Mouse (Mus musculus): ENCODE data around the gene Sgms1. TPM values are rescaled to one million over a fixed set of nuclear protein-coding genes. Genes with fewer than 3 reads are reported as not detected.

Gene Sgms1
- polyA plus RNA-seq, 1 experiment: 15.8 TPM

DNA sequence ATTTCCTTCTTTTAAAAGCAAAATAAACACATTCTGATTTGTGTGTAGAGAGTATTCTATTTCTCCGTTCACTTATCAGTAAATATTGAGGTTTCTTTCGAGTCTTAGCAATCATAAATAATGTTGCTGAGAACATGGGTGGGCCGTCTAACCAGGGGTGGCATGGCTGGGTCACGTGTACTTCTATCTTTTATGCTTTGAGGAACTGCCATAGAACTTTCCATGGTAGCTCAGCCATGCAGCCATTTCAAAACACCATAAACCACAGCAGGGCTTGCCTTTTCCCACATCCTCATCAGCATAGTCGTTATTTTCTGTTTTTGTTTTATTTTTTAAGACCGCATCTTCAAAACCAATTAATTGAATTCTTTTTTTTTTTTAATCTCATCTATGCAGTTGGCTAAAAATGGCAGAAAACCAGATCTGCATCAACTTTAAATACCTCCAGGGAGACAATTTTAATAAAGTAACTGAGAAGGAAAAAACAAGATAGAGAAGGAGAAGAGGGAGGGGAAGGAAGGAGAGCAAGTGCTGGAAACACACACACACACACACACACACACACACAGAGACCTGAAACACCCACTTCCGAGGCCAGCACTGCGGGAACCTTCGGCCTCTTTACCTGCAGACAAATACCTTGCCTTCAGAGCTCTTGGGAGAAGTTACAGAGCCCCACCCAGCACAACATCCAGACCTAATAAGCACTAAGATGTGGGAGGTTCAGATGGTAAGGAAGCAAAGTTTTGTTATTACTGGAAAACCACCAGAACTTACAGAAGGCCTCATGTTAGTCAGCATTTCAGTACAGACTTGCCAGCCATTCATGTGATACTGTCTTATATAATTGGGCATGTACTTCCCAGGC, 122.9 kb downstream of the Sgms1 start:
- Histone ChIP-seq H3K4me3 (ENCODE audit: extremely low read depth, insufficient read depth, insufficient read length) (no peak overlapping the region), H3K27me3 (ENCODE audit: control insufficient read depth, insufficient read depth, low read length) (no peaks in the 10 kb centered on the region), H3K36me3 (ENCODE audit: control insufficient read depth, insufficient read depth, low read length) (no peaks in the 10 kb centered on the region), H3K4me1 (ENCODE audit: control insufficient read depth, insufficient read depth, insufficient read length) (peaks cover 27% of the 10 kb centered on the region; the same call in 1 of the 2 replicates), H3K27ac (ENCODE audit: insufficient read depth, low read length) (peak overlapping the region; percentile 99)
- DNase-seq (ENCODE audit: low read depth in 1 of 2, low spot score in 2 of 2): peak; percentile 77 to 82
- peak; percentile 4; the same call in 1 of the 2 replicates for TF ChIP-seq POLR2A (IDR thresholded peaks at IDR 0.05; ENCODE audit: low read depth, low read length)
- TF ChIP-seq CTCF (IDR thresholded peaks at IDR 0.05; ENCODE audit: extremely low read depth, insufficient read depth, insufficient read length, insufficient replicate concordance): no peak
- 8% methylated on average over 9 of the region's 9 CpGs for WGBS

- H3K4me1 ChIP-seq (ENCODE audit: control insufficient read depth, insufficient read depth, insufficient read length): peaks cover 31% of the 10 kb centered on the region; the same call in 1 of the 2 replicates
- DNase-seq (ENCODE audit: low read depth in 1 of 2, low spot score in 2 of 2): no peak
- TF ChIP-seq POLR2A (IDR thresholded peaks at IDR 0.05; ENCODE audit: low read depth, low read length) (no peak), CTCF (IDR thresholded peaks at IDR 0.05; ENCODE audit: extremely low read depth, insufficient read depth, insufficient read length, insufficient replicate concordance) (no peak)
- 39% methylated on average over 1 of the region's 1 CpGs for WGBS
- H3K27me3 ChIP-seq (ENCODE audit: control insufficient read depth, insufficient read depth, low read length): no peaks in the 10 kb centered on the region
- no peaks in the 10 kb centered on the region for H3K36me3 ChIP-seq (ENCODE audit: control insufficient read depth, insufficient read depth, low read length)
- no peak overlapping the region for H3K27ac ChIP-seq (ENCODE audit: insufficient read depth, low read length)
- H3K4me3 ChIP-seq (ENCODE audit: extremely low read depth, insufficient read depth, insufficient read length): no peak overlapping the region
Observed at GRCm38 (mm10) chr19:32263753-32264152, 125.8 kb downstream of the Sgms1 start.

GRCm38 (mm10) chr19:32262805-32263572, 126.5 kb downstream of the Sgms1 start:
- no peak for DNase-seq (ENCODE audit: low read depth in 1 of 2, low spot score in 2 of 2)
- WGBS: 71% methylated on average over 10 of the region's 10 CpGs
- Histone ChIP-seq H3K27me3 (ENCODE audit: control insufficient read depth, insufficient read depth, low read length) (no peaks in the 10 kb centered on the region), H3K4me1 (ENCODE audit: control insufficient read depth, insufficient read depth, insufficient read length) (peaks cover 34% of the 10 kb centered on the region; the same call in 1 of the 2 replicates), H3K27ac (ENCODE audit: insufficient read depth, low read length) (no peak overlapping the region), H3K4me3 (ENCODE audit: extremely low read depth, insufficient read depth, insufficient read length) (no peak overlapping the region), H3K36me3 (ENCODE audit: control insufficient read depth, insufficient read depth, low read length) (no peaks in the 10 kb centered on the region)
- TF ChIP-seq CTCF (IDR thresholded peaks at IDR 0.05; ENCODE audit: extremely low read depth, insufficient read depth, insufficient read length, insufficient replicate concordance) (no peak), POLR2A (IDR thresholded peaks at IDR 0.05; ENCODE audit: low read depth, low read length) (no peak)

- WGBS: 68% methylated on average over 8 of the region's 8 CpGs
- peaks cover 41% of the 10 kb centered on the region; the same call in 1 of the 2 replicates for H3K4me1 ChIP-seq (ENCODE audit: control insufficient read depth, insufficient read depth, insufficient read length)
- no peaks in the 10 kb centered on the region for H3K36me3 ChIP-seq (ENCODE audit: control insufficient read depth, insufficient read depth, low read length)
- no peak overlapping the region for H3K27ac ChIP-seq (ENCODE audit: insufficient read depth, low read length)
- TF ChIP-seq CTCF (IDR thresholded peaks at IDR 0.05; ENCODE audit: extremely low read depth, insufficient read depth, insufficient read length, insufficient replicate concordance) (no peak), POLR2A (IDR thresholded peaks at IDR 0.05; ENCODE audit: low read depth, low read length) (no peak)
- no peaks in the 10 kb centered on the region for H3K27me3 ChIP-seq (ENCODE audit: control insufficient read depth, insufficient read depth, low read length)
- no peak for DNase-seq (ENCODE audit: low read depth in 1 of 2, low spot score in 2 of 2)
- H3K4me3 ChIP-seq (ENCODE audit: extremely low read depth, insufficient read depth, insufficient read length): no peak overlapping the region
Observed at GRCm38 (mm10) chr19:32260869-32261688, 128.4 kb downstream of the Sgms1 start.

- WGBS: 90% methylated on average over 2 of the region's 2 CpGs
- Histone ChIP-seq H3K36me3 (ENCODE audit: control insufficient read depth, insufficient read depth, low read length) (no peaks in the 10 kb centered on the region), H3K27me3 (ENCODE audit: control insufficient read depth, insufficient read depth, low read length) (no peaks in the 10 kb centered on the region), H3K27ac (ENCODE audit: insufficient read depth, low read length) (peak overlapping the region; percentile 92), H3K4me1 (ENCODE audit: control insufficient read depth, insufficient read depth, insufficient read length) (peaks cover 45% of the 10 kb centered on the region), H3K4me3 (ENCODE audit: extremely low read depth, insufficient read depth, insufficient read length) (no peak overlapping the region)
- no peak for DNase-seq (ENCODE audit: low read depth in 1 of 2, low spot score in 2 of 2)
- no peak for TF ChIP-seq POLR2A (IDR thresholded peaks at IDR 0.05; ENCODE audit: low read depth, low read length)
Observed at GRCm38 (mm10) chr19:32259830-32260229, 129.7 kb downstream of the Sgms1 start.

GRCm38 (mm10) chr19:32259048-32259447, 130.5 kb downstream of the Sgms1 start:
- Histone ChIP-seq H3K36me3 (ENCODE audit: control insufficient read depth, insufficient read depth, low read length) (no peaks in the 10 kb centered on the region), H3K4me3 (ENCODE audit: extremely low read depth, insufficient read depth, insufficient read length) (no peak overlapping the region), H3K27ac (ENCODE audit: insufficient read depth, low read length) (peak overlapping the region; percentile 92), H3K4me1 (ENCODE audit: control insufficient read depth, insufficient read depth, insufficient read length) (peaks cover 48% of the 10 kb centered on the region), H3K27me3 (ENCODE audit: control insufficient read depth, insufficient read depth, low read length) (no peaks in the 10 kb centered on the region)
- no peak for TF ChIP-seq POLR2A (IDR thresholded peaks at IDR 0.05; ENCODE audit: low read depth, low read length)
- no peak for TF ChIP-seq CTCF (IDR thresholded peaks at IDR 0.05; ENCODE audit: extremely low read depth, insufficient read depth, insufficient read length, insufficient replicate concordance)
- 40% methylated on average over 4 of the region's 4 CpGs for WGBS
- peak in 1 of 2 experiments; percentile 9 for DNase-seq (ENCODE audit: low read depth in 1 of 2, low spot score in 2 of 2)
